Mouse (Mus musculus): ENCODE data around the gene Anapc7.
A peak's percentile ranks its signal among the peaks of the same experiment; 100 is the strongest.

DNA sequence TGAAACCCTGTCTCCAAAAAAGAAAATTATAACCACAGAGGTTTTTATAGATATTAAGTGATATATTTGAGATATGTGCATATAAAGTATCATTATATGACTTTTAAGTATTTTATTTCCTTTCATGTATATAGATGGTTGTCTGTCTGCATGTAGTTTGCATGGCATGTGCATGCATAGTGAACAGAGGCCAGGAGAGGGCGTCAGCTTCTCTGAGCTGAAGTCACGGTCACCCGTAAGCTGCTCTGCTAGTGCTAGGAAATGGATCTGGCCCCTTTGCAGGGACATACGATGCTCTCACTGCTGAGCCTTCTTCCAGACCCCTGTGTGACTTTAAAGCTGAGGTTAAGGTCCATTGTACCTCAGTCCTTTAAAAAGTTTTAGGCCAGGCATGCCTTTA lies 13.0 kb downstream of the Anapc7 start:
- peak; percentile 54 for TF ChIP-seq CTCF (IDR thresholded peaks at IDR 0.05; ENCODE audit: low read depth, low read length)
- TF ChIP-seq POLR2A (IDR thresholded peaks at IDR 0.05; ENCODE audit: insufficient read depth, low read length) = no peak
- no peak for TF ChIP-seq EP300 (IDR thresholded peaks at IDR 0.05; ENCODE audit: insufficient read depth, low read depth, low read length)
